Mouse (Mus musculus): ENCODE results near the gene Gm28036. TPM values are rescaled to one million over a fixed set of nuclear protein-coding genes. Genes with fewer than 3 reads are reported as not detected.

Gene Gm28036
- polyA plus RNA-seq, 1 experiment from 2014 or later, result 19.2 TPM

- Histone ChIP-seq H3K4me1 (ENCODE audit: control insufficient read depth, insufficient read depth, low read length) (no peaks in the 10 kb centered on the region), H3K27me3 (ENCODE audit: control insufficient read depth, insufficient read depth, low read length) (no peaks in the 10 kb centered on the region), H3K9me3 (ENCODE audit: control insufficient read depth, low read length) (no peaks in the 10 kb centered on the region), H3K36me3 (ENCODE audit: control insufficient read depth, insufficient read depth, low read length) (peaks cover 57% of the 10 kb centered on the region), H3K4me3 (replicated peaks; ENCODE audit: low read depth, low read length) (no peak overlapping the region), H3K4me2 (ENCODE audit: low read length) (no peak overlapping the region), H3K27ac (replicated peaks; ENCODE audit: low read depth, low read length) (no peak overlapping the region), H3K9ac (replicated peaks; ENCODE audit: low read length) (no peak overlapping the region)
- 93% methylated on average over 16 of the region's 16 CpGs for WGBS
- no peak for DNase-seq
- no peak for ATAC-seq (ENCODE audit: low FRiP score, low TSS enrichment)
Observed at GRCm38 (mm10) chr2:156078421-156079182, 48.3 kb downstream of the Gm28036 start.

- ATAC-seq (ENCODE audit: low FRiP score, low TSS enrichment) (no peak), DNase-seq (no peak)
- Histone ChIP-seq H3K4me3 (replicated peaks; ENCODE audit: low read depth, low read length) (no peak overlapping the region), H3K36me3 (ENCODE audit: control insufficient read depth, insufficient read depth, low read length) (peaks cover 68% of the 10 kb centered on the region), H3K27ac (replicated peaks; ENCODE audit: low read depth, low read length) (no peak overlapping the region), H3K27me3 (ENCODE audit: control insufficient read depth, insufficient read depth, low read length) (no peaks in the 10 kb centered on the region), H3K4me1 (ENCODE audit: control insufficient read depth, insufficient read depth, low read length) (no peaks in the 10 kb centered on the region), H3K4me2 (ENCODE audit: low read length) (no peak overlapping the region), H3K9ac (replicated peaks; ENCODE audit: low read length) (no peak overlapping the region), H3K9me3 (ENCODE audit: control insufficient read depth, low read length) (no peaks in the 10 kb centered on the region)
- WGBS, result 92% methylated on average over 7 of the region's 7 CpGs
Observed at GRCm38 (mm10) chr2:156077461-156077860, 49.4 kb downstream of the Gm28036 start.

GRCm38 (mm10) chr2:156073725-156074124 lies 53.2 kb downstream of the Gm28036 start:
- H3K27me3 ChIP-seq (ENCODE audit: control insufficient read depth, insufficient read depth, low read length), result no peaks in the 10 kb centered on the region
- ATAC-seq (ENCODE audit: low FRiP score, low TSS enrichment), result no peak
- no peaks in the 10 kb centered on the region for H3K9me3 ChIP-seq (ENCODE audit: control insufficient read depth, low read length)
- 97% methylated on average over 15 of the region's 15 CpGs for WGBS
- H3K36me3 ChIP-seq (ENCODE audit: control insufficient read depth, insufficient read depth, low read length), result peaks cover 95% of the 10 kb centered on the region
- H3K4me2 ChIP-seq (ENCODE audit: low read length), result no peak overlapping the region
- H3K9ac ChIP-seq (replicated peaks; ENCODE audit: low read length), result no peak overlapping the region
- H3K4me3 ChIP-seq (replicated peaks; ENCODE audit: low read depth, low read length), result no peak overlapping the region
- DNase-seq, result no peak
- no peak overlapping the region for H3K27ac ChIP-seq (replicated peaks; ENCODE audit: low read depth, low read length)
- no peaks in the 10 kb centered on the region for H3K4me1 ChIP-seq (ENCODE audit: control insufficient read depth, insufficient read depth, low read length)

GRCm38 (mm10) chr2:156071236-156071635 lies 55.7 kb downstream of the Gm28036 start:
- 97% methylated on average over 10 of the region's 10 CpGs for WGBS
- no peaks in the 10 kb centered on the region for H3K27me3 ChIP-seq (ENCODE audit: control insufficient read depth, insufficient read depth, low read length)
- DNase-seq, result no peak
- no peak overlapping the region for H3K4me2 ChIP-seq (ENCODE audit: low read length)
- no peak for ATAC-seq (ENCODE audit: low FRiP score, low TSS enrichment)
- no peak overlapping the region for H3K9ac ChIP-seq (replicated peaks; ENCODE audit: low read length)
- 0 out of 2 replicates have a peak, but pooled peaks cover 3% of the 10 kb centered on the region for H3K4me1 ChIP-seq (ENCODE audit: control insufficient read depth, insufficient read depth, low read length)
- no peak overlapping the region for H3K27ac ChIP-seq (replicated peaks; ENCODE audit: low read depth, low read length)
- peaks cover 79% of the 10 kb centered on the region for H3K36me3 ChIP-seq (ENCODE audit: control insufficient read depth, insufficient read depth, low read length)
- H3K9me3 ChIP-seq (ENCODE audit: control insufficient read depth, low read length), result no peaks in the 10 kb centered on the region
- no peak overlapping the region for H3K4me3 ChIP-seq (replicated peaks; ENCODE audit: low read depth, low read length)

GRCm38 (mm10) chr2:156067916-156068315 lies 59.0 kb downstream of the Gm28036 start:
- H3K4me3 ChIP-seq (replicated peaks; ENCODE audit: low read depth, low read length), result no peak overlapping the region
- H3K4me2 ChIP-seq (ENCODE audit: low read length), result no peak overlapping the region
- H3K9me3 ChIP-seq (ENCODE audit: control insufficient read depth, low read length), result no peaks in the 10 kb centered on the region
- H3K27me3 ChIP-seq (ENCODE audit: control insufficient read depth, insufficient read depth, low read length), result no peaks in the 10 kb centered on the region
- ATAC-seq (ENCODE audit: low FRiP score, low TSS enrichment) (no peak), DNase-seq (no peak)
- H3K9ac ChIP-seq (replicated peaks; ENCODE audit: low read length), result no peak overlapping the region
- peaks cover 46% of the 10 kb centered on the region for H3K36me3 ChIP-seq (ENCODE audit: control insufficient read depth, insufficient read depth, low read length)
- peaks cover 10% of the 10 kb centered on the region; the same call in 1 of the 2 replicates for H3K4me1 ChIP-seq (ENCODE audit: control insufficient read depth, insufficient read depth, low read length)
- no peak overlapping the region for H3K27ac ChIP-seq (replicated peaks; ENCODE audit: low read depth, low read length)
- 92% methylated on average over 10 of the region's 10 CpGs for WGBS

GRCm38 (mm10) chr2:156066126-156066525 lies 60.8 kb downstream of the Gm28036 start:
- Histone ChIP-seq H3K4me3 (replicated peaks; ENCODE audit: low read depth, low read length) (peak overlapping the region; percentile 71), H3K4me1 (ENCODE audit: control insufficient read depth, insufficient read depth, low read length) (peaks cover 10% of the 10 kb centered on the region; the same call in 1 of the 2 replicates), H3K36me3 (ENCODE audit: control insufficient read depth, insufficient read depth, low read length) (peaks cover 30% of the 10 kb centered on the region), H3K9ac (replicated peaks; ENCODE audit: low read length) (peak overlapping the region; percentile 80), H3K9me3 (ENCODE audit: control insufficient read depth, low read length) (no peaks in the 10 kb centered on the region), H3K27ac (replicated peaks; ENCODE audit: low read depth, low read length) (no peak overlapping the region), H3K4me2 (ENCODE audit: low read length) (peak overlapping the region; percentile 94), H3K27me3 (ENCODE audit: control insufficient read depth, insufficient read depth, low read length) (no peaks in the 10 kb centered on the region)
- 35% methylated on average over 10 of the region's 10 CpGs for WGBS
- ATAC-seq (ENCODE audit: low FRiP score, low TSS enrichment) (no peak), DNase-seq (no peak)

- H3K4me2 ChIP-seq (ENCODE audit: low read length), result peak within 1 kb of the TSS; percentile 94
- DNase-seq (peak; percentile 88), ATAC-seq (ENCODE audit: low FRiP score, low TSS enrichment) (peak; percentile 87)
- H3K27me3 ChIP-seq (ENCODE audit: control insufficient read depth, insufficient read depth, low read length), result no peaks in the 10 kb centered on the region
- no peaks in the 10 kb centered on the region for H3K9me3 ChIP-seq (ENCODE audit: control insufficient read depth, low read length)
- H3K4me1 ChIP-seq (ENCODE audit: control insufficient read depth, insufficient read depth, low read length), result peaks cover 10% of the 10 kb centered on the region; the same call in 1 of the 2 replicates
- H3K36me3 ChIP-seq (ENCODE audit: control insufficient read depth, insufficient read depth, low read length), result peaks cover 24% of the 10 kb centered on the region
- H3K27ac ChIP-seq (replicated peaks; ENCODE audit: low read depth, low read length), result peak within 1 kb of the TSS; percentile 85
- peak within 1 kb of the TSS; percentile 71 for H3K4me3 ChIP-seq (replicated peaks; ENCODE audit: low read depth, low read length)
- H3K9ac ChIP-seq (replicated peaks; ENCODE audit: low read length), result peak within 1 kb of the TSS; percentile 80
- WGBS, result under 1% methylated on average over 69 of the region's 81 CpGs
Observed at GRCm38 (mm10) chr2:156065099-156066041, 61.5 kb downstream of the Gm28036 start, which contains the start of gene Spag4. Gene Spag4, plus strand, starts transcription at chr2:156065175.

- 85% methylated on average over 9 of the region's 9 CpGs for WGBS
- no peak within 1 kb of the TSS for H3K4me3 ChIP-seq (replicated peaks; ENCODE audit: low read depth, low read length)
- ATAC-seq (ENCODE audit: low FRiP score, low TSS enrichment) (no peak), DNase-seq (no peak)
- H3K9me3 ChIP-seq (ENCODE audit: control insufficient read depth, low read length), result no peaks in the 10 kb centered on the region
- no peak within 1 kb of the TSS for H3K9ac ChIP-seq (replicated peaks; ENCODE audit: low read length)
- H3K27me3 ChIP-seq (ENCODE audit: control insufficient read depth, insufficient read depth, low read length), result no peaks in the 10 kb centered on the region
- no peaks in the 10 kb centered on the region for H3K36me3 ChIP-seq (ENCODE audit: control insufficient read depth, insufficient read depth, low read length)
- no peak within 1 kb of the TSS for H3K4me2 ChIP-seq (ENCODE audit: low read length)
- H3K4me1 ChIP-seq (ENCODE audit: control insufficient read depth, insufficient read depth, low read length), result no peaks in the 10 kb centered on the region
- H3K27ac ChIP-seq (replicated peaks; ENCODE audit: low read depth, low read length), result no peak within 1 kb of the TSS
Observed at GRCm38 (mm10) chr2:156052816-156053215, 74.1 kb downstream of the Gm28036 start, which contains the start of gene Fer1l4. Gene Fer1l4, minus strand, starts transcription at chr2:156052947.

All from midbrain, embryonic 14.5 days (tissue).